Mouse (Mus musculus) stomach, adult 2 months (tissue): ENCODE data around the gene Qrfpr. TPM values are rescaled to one million over a fixed set of nuclear protein-coding genes. Genes with fewer than 3 reads are reported as not detected.

Experiments
- polyA plus RNA-seq: library from polyadenylated mRNA; depleted of rRNA; stranded (reverse); fragments of >200 nt; gene quantifications from 2 replicates; pipeline ENCODE4 v1.2.3, GENCODE M21; 2012; rRNA removed

The Qrfpr gene
- polyA plus RNA-seq = not detected in 2 replicates

GRCm38 (mm10) chr3:36221743-36222682 is at the start of gene Qrfpr:
Qrfpr (minus strand) TSS chr3:36222313.

GRCm38 (mm10) chr3:36150934-36151686 is 71.0 kb downstream of the Qrfpr start, which contains the start of gene D3Ertd254e:
D3Ertd254e (plus strand) TSS chr3:36151017.

Other genes starting within 250 kb of the Qrfpr start
- 8.4 and 8.7 TPM in 2 replicates for gene Mccc1, start 221.6 kb downstream of the Qrfpr start, polyA plus RNA-seq
- gene Ccdc144b, start 168.8 kb downstream of the Qrfpr start, polyA plus RNA-seq = not detected in 2 replicates
- gene Acad9, start 156.3 kb downstream of the Qrfpr start, polyA plus RNA-seq = 6.1 and 9.3 TPM in 2 replicates
- 0.08 and 0.30 TPM in 2 replicates for gene D3Ertd254e, start 71.3 kb downstream of the Qrfpr start, polyA plus RNA-seq